11 mouse cellular contexts compared by ENCODE assay signal in genomic region chr14:76153828-76154227, GRCm38 (mm10). TPM values are rescaled to one million over a fixed set of nuclear protein-coding genes. Genes with fewer than 3 reads are reported as not detected.
A peak's percentile ranks its signal among the peaks of the same experiment; 100 is the strongest.
DNase-seq lines count a peak whose midpoint lies in the region; ATAC-seq lines count a peak whose summit lies in the region.
"Had no signal": no experiment of that assay in that cellular context is flagged by ENCODE, and none has a peak within 500 bp of the region (broad histone marks: within the 10 kb centered on the region; RNA-seq: fewer than 3 reads in every experiment).

No protein-coding gene starts in this region.

- no peak for DNase-seq in forebrain, embryonic 14.5 days (ENCODE audit: low spot score)
- no peak for DNase-seq in forebrain, embryonic 11.5 days (ENCODE audit: low spot score)
- DNase-seq in kidney, adult 11 months: no peak
- DNase-seq in frontal cortex, postnatal 36 days (ENCODE audit: low spot score in 2 of 2): no peak
- DNase-seq in right cerebral cortex, adult 2 months (ENCODE audit: low spot score in 2 of 2): no peak
- DNase-seq: gastrocnemius, postnatal 36 days; kidney, adult 18-20 months; lung, adult 2 months had no signal

- H3K4me3 ChIP-seq in forebrain, embryonic 14.5 days (ENCODE audit: low read depth, low read length): no peak overlapping the region
- no peak overlapping the region for H3K4me3 ChIP-seq in forebrain, embryonic 11.5 days (ENCODE audit: low read depth, low read length)
- no peak overlapping the region for H3K4me3 ChIP-seq in kidney, embryonic 14.5 days (ENCODE audit: low read length)
- 0 out of 2 replicates have a peak overlapping the region, but pooled peaks have one; percentile 61 for H3K4me3 ChIP-seq in limb, embryonic 15.5 days
- H3K4me3 ChIP-seq in neural tube, embryonic 13.5 days: 0 out of 2 replicates have a peak overlapping the region, but pooled peaks have one; percentile 65

- H3K36me3 ChIP-seq in forebrain, embryonic 14.5 days (ENCODE audit: control insufficient read depth, insufficient read depth, low read length): no peaks in the 10 kb centered on the region
- no peaks in the 10 kb centered on the region for H3K36me3 ChIP-seq in forebrain, embryonic 11.5 days (ENCODE audit: control insufficient read depth, insufficient read depth, low read length)
- H3K36me3 ChIP-seq in kidney, embryonic 14.5 days (ENCODE audit: control insufficient read depth, insufficient read depth, low read length): no peaks in the 10 kb centered on the region
- H3K36me3 ChIP-seq in limb, embryonic 15.5 days: no peaks in the 10 kb centered on the region
- no peaks in the 10 kb centered on the region for H3K36me3 ChIP-seq in neural tube, embryonic 13.5 days

- H3K27ac ChIP-seq in forebrain, embryonic 14.5 days (ENCODE audit: low read depth, low read length): no peak overlapping the region
- H3K27ac ChIP-seq in forebrain, embryonic 11.5 days (ENCODE audit: low read depth, low read length): no peak overlapping the region
- no peak overlapping the region for H3K27ac ChIP-seq in kidney, embryonic 14.5 days (ENCODE audit: low read depth, low read length)
- H3K27ac ChIP-seq in limb, embryonic 15.5 days: no peak overlapping the region
- no peak overlapping the region for H3K27ac ChIP-seq in neural tube, embryonic 13.5 days (replicated peaks)

- no peaks in the 10 kb centered on the region for H3K27me3 ChIP-seq in forebrain, embryonic 14.5 days (replicated peaks; ENCODE audit: control insufficient read depth, insufficient read depth, low read length)
- H3K27me3 ChIP-seq in forebrain, embryonic 11.5 days (ENCODE audit: control insufficient read depth, insufficient read depth, low read length): no peaks in the 10 kb centered on the region
- H3K27me3 ChIP-seq in kidney, embryonic 14.5 days (ENCODE audit: control insufficient read depth, insufficient read depth, low read length): no peaks in the 10 kb centered on the region
- no peaks in the 10 kb centered on the region for H3K27me3 ChIP-seq in limb, embryonic 15.5 days
- H3K27me3 ChIP-seq in neural tube, embryonic 13.5 days: no peaks in the 10 kb centered on the region

- 24% methylated on average over 6 of the region's 6 CpGs for WGBS in forebrain, embryonic 14.5 days
- WGBS in forebrain, embryonic 11.5 days: 15% methylated on average over 6 of the region's 6 CpGs
- WGBS in kidney, embryonic 14.5 days: 31% methylated on average over 6 of the region's 6 CpGs
- WGBS in limb, embryonic 15.5 days: 24% methylated on average over 6 of the region's 6 CpGs
- 21% methylated on average over 6 of the region's 6 CpGs for WGBS in neural tube, embryonic 13.5 days

- H3K4me1 ChIP-seq in forebrain, embryonic 14.5 days (ENCODE audit: control insufficient read depth, insufficient read depth, low read length): peaks cover 17% of the 10 kb centered on the region
- peaks cover 4% of the 10 kb centered on the region; the same call in 1 of the 2 replicates for H3K4me1 ChIP-seq in forebrain, embryonic 11.5 days (replicated peaks; ENCODE audit: control insufficient read depth, insufficient read depth, low read length)
- H3K4me1 ChIP-seq in kidney, embryonic 14.5 days (ENCODE audit: control insufficient read depth, insufficient read depth, low read length): 0 out of 2 replicates have a peak, but pooled peaks cover 4% of the 10 kb centered on the region
- peaks cover 22% of the 10 kb centered on the region for H3K4me1 ChIP-seq in limb, embryonic 15.5 days
- H3K4me1 ChIP-seq in neural tube, embryonic 13.5 days (replicated peaks): peaks cover 17% of the 10 kb centered on the region

- H3K9ac ChIP-seq in forebrain, embryonic 14.5 days (ENCODE audit: low read length): no peak overlapping the region
- no peak overlapping the region for H3K9ac ChIP-seq in forebrain, embryonic 11.5 days (ENCODE audit: low read length)
- no peak overlapping the region for H3K9ac ChIP-seq in kidney, embryonic 14.5 days (ENCODE audit: low read depth, low read length)
- no peak overlapping the region for H3K9ac ChIP-seq in limb, embryonic 15.5 days
- H3K9ac ChIP-seq in neural tube, embryonic 13.5 days: no peak overlapping the region

- peak overlapping the region; percentile 48; the same call in 1 of the 2 replicates for H3K4me2 ChIP-seq in forebrain, embryonic 14.5 days (ENCODE audit: low read length)
- H3K4me2 ChIP-seq in forebrain, embryonic 11.5 days (ENCODE audit: low read depth, low read length, severe bottlenecking): no peak overlapping the region; the same call in 1 of the 2 replicates
- peak overlapping the region; percentile 65; the same call in 1 of the 2 replicates for H3K4me2 ChIP-seq in kidney, embryonic 14.5 days (replicated peaks; ENCODE audit: low read depth, low read length)
- no peak overlapping the region; the same call in 1 of the 2 replicates for H3K4me2 ChIP-seq in limb, embryonic 15.5 days
- H3K4me2 ChIP-seq in neural tube, embryonic 13.5 days: peak overlapping the region; percentile 64

- no peak for ATAC-seq in forebrain, embryonic 14.5 days
- ATAC-seq in forebrain, embryonic 11.5 days (replicated peaks; ENCODE audit: low FRiP score): no peak
- no peak for ATAC-seq in kidney, embryonic 14.5 days (ENCODE audit: low FRiP score, low TSS enrichment)
- no peak for ATAC-seq in limb, embryonic 15.5 days (ENCODE audit: insufficient number of reproducible peaks, low FRiP score, low TSS enrichment, low read depth)
- no peak for ATAC-seq in neural tube, embryonic 13.5 days (ENCODE audit: low read depth)

- no peaks in the 10 kb centered on the region for H3K9me3 ChIP-seq in forebrain, embryonic 14.5 days (replicated peaks; ENCODE audit: control insufficient read depth, low read length)
- no peaks in the 10 kb centered on the region for H3K9me3 ChIP-seq in forebrain, embryonic 11.5 days (ENCODE audit: control insufficient read depth, low read length)
- H3K9me3 ChIP-seq in kidney, embryonic 14.5 days (ENCODE audit: control insufficient read depth, low read length): no peaks in the 10 kb centered on the region
- no peaks in the 10 kb centered on the region for H3K9me3 ChIP-seq in limb, embryonic 15.5 days
- no peaks in the 10 kb centered on the region for H3K9me3 ChIP-seq in neural tube, embryonic 13.5 days

RNA-seq across cellular contexts. Expression of gene Nufip1, which starts 43.1 kb away (rescaled TPM):
- polyA plus RNA-seq in forebrain, embryonic 14.5 days (2014; fragmentation: Nextera tagmentation; extraction: Ambion mirVana): 13.8 and 15.0 TPM in 2 replicates
- polyA plus RNA-seq in forebrain, embryonic 11.5 days (2014; fragmentation: Nextera tagmentation; extraction: Ambion mirVana): 17.8 and 19.2 TPM in 2 replicates
- 16.1 and 17.7 TPM in 2 replicates for polyA plus RNA-seq in kidney, embryonic 14.5 days (2014; fragmentation: Nextera tagmentation; extraction: Ambion mirVana)
- polyA plus RNA-seq in limb, embryonic 15.5 days (2015; fragmentation: Nextera tagmentation; extraction: Ambion mirVana): 14.3 and 15.4 TPM in 2 replicates
- 13.3 and 14.3 TPM in 2 replicates for polyA plus RNA-seq in neural tube, embryonic 13.5 days (2015; fragmentation: Nextera tagmentation; extraction: Ambion mirVana)

RNA-seq across cellular contexts. Expression of gene Gpalpp1, which starts 43.3 kb away (rescaled TPM):
- 13.0 and 14.3 TPM in 2 replicates for polyA plus RNA-seq in forebrain, embryonic 14.5 days (2014; fragmentation: Nextera tagmentation; extraction: Ambion mirVana)
- 20.3 and 20.5 TPM in 2 replicates for polyA plus RNA-seq in forebrain, embryonic 11.5 days (2014; fragmentation: Nextera tagmentation; extraction: Ambion mirVana)
- polyA plus RNA-seq in kidney, embryonic 14.5 days (2014; fragmentation: Nextera tagmentation; extraction: Ambion mirVana): 8.5 and 13.3 TPM in 2 replicates
- 11.8 and 11.9 TPM in 2 replicates for polyA plus RNA-seq in limb, embryonic 15.5 days (2015; fragmentation: Nextera tagmentation; extraction: Ambion mirVana)
- 12.2 and 12.5 TPM in 2 replicates for polyA plus RNA-seq in neural tube, embryonic 13.5 days (2015; fragmentation: Nextera tagmentation; extraction: Ambion mirVana)

Comparison
In these comparisons a context has a peak if more than half of its experiments do, and no peak if none do; other contexts are left out.
1. H3K4me2 ChIP-seq: peak in forebrain, embryonic 14.5 days (single experiment), kidney, embryonic 14.5 days (single experiment) and neural tube, embryonic 13.5 days (single experiment); none in forebrain, embryonic 11.5 days (single experiment) and limb, embryonic 15.5 days (single experiment).
2. H3K4me3 ChIP-seq: peak in limb, embryonic 15.5 days (single experiment) and neural tube, embryonic 13.5 days (single experiment); none in forebrain, embryonic 14.5 days (single experiment), forebrain, embryonic 11.5 days (single experiment) and kidney, embryonic 14.5 days (single experiment).